Mouse (Mus musculus) kidney, embryonic 14.5 days (tissue): ENCODE measurements around the gene Ube4a. TPM values are rescaled to one million over a fixed set of nuclear protein-coding genes. Genes with fewer than 3 reads are reported as not detected.

Experiments
- ATAC-seq: fragments of 200-750 bp; cut with Nextera tagmentation; 2 replicates; pipeline ENCODE4 v1.8.0; 2017; ENCODE audit warnings: moderate number of reproducible peaks, mild to moderate bottlenecking, moderate TSS enrichment, moderate library complexity; ENCODE audit not compliant: low FRiP score, low TSS enrichment
- H3K27ac ChIP-seq: fragments of 300-500 bp; sonication (generic); 2 replicates; pipeline ENCODE4 v1.5.1; 2014; ENCODE audit warnings: low read depth, mild to moderate bottlenecking, low read length, moderate library complexity, mixed read lengths
- H3K27me3 ChIP-seq: fragments of 300-500 bp; sonication (generic); 2 replicates; pipeline ENCODE4 v1.6.1; 2014; ENCODE audit warnings: mild to moderate bottlenecking, low read length; ENCODE audit not compliant: control insufficient read depth, insufficient read depth
- H3K36me3 ChIP-seq: fragments of 300-500 bp; sonication (generic); 2 replicates; pipeline ENCODE4 v1.6.1; 2014; ENCODE audit warnings: low read length, mixed read lengths; ENCODE audit not compliant: control insufficient read depth, insufficient read depth
- H3K4me1 ChIP-seq: fragments of 300-500 bp; sonication (generic); 2 replicates; pipeline ENCODE4 v1.6.1; 2014; ENCODE audit warnings: low read length, mixed read lengths; ENCODE audit not compliant: control insufficient read depth, insufficient read depth
- H3K4me2 ChIP-seq: fragments of 300-500 bp; sonication (generic); replicated peaks from 2 replicates; pipeline ENCODE4 v1.6.1; 2014; ENCODE audit warnings: low read depth, mild to moderate bottlenecking, low read length
- H3K4me3 ChIP-seq: fragments of 300-500 bp; sonication (generic); 2 replicates; pipeline ENCODE4 v1.5.1; 2014; ENCODE audit warnings: mild to moderate bottlenecking, low read length
- H3K9ac ChIP-seq: fragments of 300-500 bp; sonication (generic); 2 replicates; pipeline ENCODE4 v1.6.1; 2014; ENCODE audit warnings: low read depth, mild to moderate bottlenecking, low read length, moderate library complexity
- H3K9me3 ChIP-seq: fragments of 300-500 bp; sonication (generic); 2 replicates; pipeline ENCODE4 v1.6.1; 2016; ENCODE audit warnings: low read length; ENCODE audit not compliant: control insufficient read depth
- WGBS: fragments of 180-500 bp; shearing (Covaris S2); extraction: QIAGEN DNeasy Blood & Tissue Kit; methylation state at CpG from one replicate; pipeline ENCODE4 v1.1.7; 2014; 5-methylcytosine and 5-hydroxymethylcytosine counted together
- polyA plus RNA-seq: library from polyadenylated mRNA; unstranded; fragments of >200 nt; fragmentation: Nextera tagmentation; extraction: Ambion mirVana; gene quantifications from 2 replicates; pipeline ENCODE4 v1.2.1, GENCODE M21; 2014

The Ube4a gene
- 25.6 and 38.2 TPM in 2 replicates for polyA plus RNA-seq

DNA sequence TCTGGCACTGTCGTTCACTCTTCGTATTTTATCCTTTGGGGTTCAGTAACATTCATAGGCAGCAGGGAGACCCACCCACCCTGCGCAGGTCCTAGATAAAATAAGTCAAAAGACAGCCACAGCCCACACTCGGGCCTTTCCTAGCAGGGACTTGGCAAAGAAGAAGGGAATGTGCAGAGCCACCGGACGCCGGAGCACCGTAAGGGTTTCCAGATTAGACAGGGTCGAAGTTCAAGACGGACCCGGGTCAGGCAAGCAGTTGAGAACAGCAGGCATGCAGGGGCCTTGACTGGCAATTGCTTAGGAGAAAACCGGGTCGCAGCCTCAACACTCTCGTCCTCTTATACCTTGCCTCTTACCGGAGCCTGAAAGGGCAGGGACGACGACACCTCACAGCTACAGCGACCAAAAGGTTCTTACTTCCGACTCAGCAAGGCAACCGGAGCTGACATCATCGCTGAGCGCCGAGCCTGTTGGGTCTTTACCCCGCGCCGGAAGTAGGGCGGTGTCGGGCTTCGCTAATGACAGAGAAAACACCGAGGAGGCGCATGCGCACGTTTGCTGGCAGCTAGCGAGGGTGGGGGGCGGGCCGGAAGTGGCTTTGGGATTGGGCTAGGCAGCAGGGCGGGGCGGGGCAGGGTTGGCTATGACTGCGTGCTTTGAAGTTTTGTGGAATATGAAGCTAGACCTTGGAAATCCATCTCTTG is at the start of gene Ube4a:
Gene Ube4a (minus strand): TSS at position 475 of the 707 bp plus-strand sequence.
- Histone ChIP-seq H3K4me3 (peak within 1 kb of the TSS; percentile 65), H3K9me3 (no peaks in the 10 kb centered on the region), H3K4me2 (peak within 1 kb of the TSS; percentile 87), H3K27ac (no peak within 1 kb of the TSS), H3K9ac (peak within 1 kb of the TSS; percentile 64), H3K27me3 (0 out of 2 replicates have a peak, but pooled peaks cover under 1% of the 10 kb centered on the region), H3K4me1 (peaks cover 14% of the 10 kb centered on the region), H3K36me3 (peaks cover 13% of the 10 kb centered on the region)
- 1% methylated on average over 39 of the region's 39 CpGs for WGBS
- peak; percentile 96 for ATAC-seq

DNA sequence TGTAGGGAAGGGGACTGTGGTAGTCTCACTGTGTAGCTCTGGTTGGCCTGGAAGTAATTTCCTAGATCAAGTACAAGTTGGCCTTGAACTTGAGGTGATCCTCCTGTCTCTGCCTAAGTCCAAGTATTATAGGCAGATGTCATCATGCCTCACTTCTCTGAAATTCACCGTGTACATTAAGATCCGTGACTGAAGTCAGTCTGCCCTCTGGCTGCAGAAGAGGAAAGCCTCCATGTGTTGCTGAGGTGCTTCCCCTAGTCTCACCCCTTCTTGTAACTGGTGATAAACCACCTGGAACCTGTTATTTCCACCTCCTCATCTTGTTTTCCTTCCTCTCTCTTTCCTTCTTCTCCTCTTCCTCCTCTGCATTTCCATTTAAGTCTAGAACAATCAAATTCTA is 49.5 kb upstream of the Ube4a start:
- no peak for ATAC-seq
- no peaks in the 10 kb centered on the region for H3K27me3 ChIP-seq
- 53% methylated on average over 2 of the region's 2 CpGs for WGBS
- no peak overlapping the region for H3K27ac ChIP-seq
- H3K9me3 ChIP-seq: no peaks in the 10 kb centered on the region
- no peak overlapping the region for H3K4me2 ChIP-seq
- no peaks in the 10 kb centered on the region for H3K4me1 ChIP-seq
- H3K4me3 ChIP-seq: no peak overlapping the region
- H3K36me3 ChIP-seq: no peaks in the 10 kb centered on the region
- H3K9ac ChIP-seq: no peak overlapping the region

DNA sequence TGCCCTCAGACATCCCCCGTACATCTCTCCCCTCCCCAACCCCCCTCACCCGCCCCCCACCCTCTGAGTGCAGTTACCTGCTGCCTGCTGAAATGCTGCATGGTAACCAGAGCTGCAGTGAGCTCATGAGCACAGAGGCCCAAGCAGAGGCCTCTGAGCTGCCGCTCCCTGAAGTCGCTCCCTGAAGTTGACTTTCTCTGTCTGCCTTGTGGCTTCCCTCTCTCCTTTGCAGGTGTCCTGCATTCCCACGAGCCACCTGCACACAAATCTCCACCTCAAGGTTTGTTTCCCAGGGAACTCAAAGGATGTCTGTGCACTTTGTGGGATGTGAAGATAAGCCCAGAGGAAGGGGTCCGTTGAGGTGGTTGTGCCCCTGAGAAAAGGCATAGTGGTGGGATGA is 45.9 kb upstream of the Ube4a start:
- Histone ChIP-seq H3K9ac (no peak overlapping the region), H3K4me2 (no peak overlapping the region), H3K4me3 (no peak overlapping the region), H3K36me3 (no peaks in the 10 kb centered on the region), H3K4me1 (no peaks in the 10 kb centered on the region), H3K9me3 (no peaks in the 10 kb centered on the region), H3K27me3 (no peaks in the 10 kb centered on the region), H3K27ac (no peak overlapping the region)
- no peak for ATAC-seq
- 44% methylated on average over 6 of the region's 6 CpGs for WGBS

DNA sequence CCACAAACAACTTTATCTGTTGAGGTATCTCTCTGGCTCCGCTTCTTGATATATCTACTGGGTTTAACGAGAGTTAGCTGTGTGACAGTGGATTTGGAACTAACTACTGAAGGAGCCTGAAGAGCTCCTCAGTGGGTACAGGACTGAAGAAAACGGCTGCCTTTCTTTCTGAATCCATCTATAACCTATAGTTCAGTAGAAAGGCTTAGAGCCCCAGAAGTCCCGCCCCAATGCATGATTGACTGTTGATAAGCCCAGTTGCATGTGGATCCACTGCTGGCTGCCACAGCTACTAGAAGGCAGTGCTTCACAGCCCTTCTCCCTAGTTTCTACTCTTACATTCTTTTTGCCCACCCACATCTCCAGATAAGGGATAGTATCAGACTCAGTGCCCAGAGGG is 45.1 kb upstream of the Ube4a start:
- no peaks in the 10 kb centered on the region for H3K36me3 ChIP-seq
- H3K4me1 ChIP-seq: no peaks in the 10 kb centered on the region
- no peak overlapping the region for H3K27ac ChIP-seq
- no peaks in the 10 kb centered on the region for H3K9me3 ChIP-seq
- H3K4me3 ChIP-seq: no peak overlapping the region
- ATAC-seq: no peak
- no peaks in the 10 kb centered on the region for H3K27me3 ChIP-seq
- 68% methylated on average over 4 of the region's 4 CpGs for WGBS
- H3K4me2 ChIP-seq: no peak overlapping the region
- no peak overlapping the region for H3K9ac ChIP-seq

DNA sequence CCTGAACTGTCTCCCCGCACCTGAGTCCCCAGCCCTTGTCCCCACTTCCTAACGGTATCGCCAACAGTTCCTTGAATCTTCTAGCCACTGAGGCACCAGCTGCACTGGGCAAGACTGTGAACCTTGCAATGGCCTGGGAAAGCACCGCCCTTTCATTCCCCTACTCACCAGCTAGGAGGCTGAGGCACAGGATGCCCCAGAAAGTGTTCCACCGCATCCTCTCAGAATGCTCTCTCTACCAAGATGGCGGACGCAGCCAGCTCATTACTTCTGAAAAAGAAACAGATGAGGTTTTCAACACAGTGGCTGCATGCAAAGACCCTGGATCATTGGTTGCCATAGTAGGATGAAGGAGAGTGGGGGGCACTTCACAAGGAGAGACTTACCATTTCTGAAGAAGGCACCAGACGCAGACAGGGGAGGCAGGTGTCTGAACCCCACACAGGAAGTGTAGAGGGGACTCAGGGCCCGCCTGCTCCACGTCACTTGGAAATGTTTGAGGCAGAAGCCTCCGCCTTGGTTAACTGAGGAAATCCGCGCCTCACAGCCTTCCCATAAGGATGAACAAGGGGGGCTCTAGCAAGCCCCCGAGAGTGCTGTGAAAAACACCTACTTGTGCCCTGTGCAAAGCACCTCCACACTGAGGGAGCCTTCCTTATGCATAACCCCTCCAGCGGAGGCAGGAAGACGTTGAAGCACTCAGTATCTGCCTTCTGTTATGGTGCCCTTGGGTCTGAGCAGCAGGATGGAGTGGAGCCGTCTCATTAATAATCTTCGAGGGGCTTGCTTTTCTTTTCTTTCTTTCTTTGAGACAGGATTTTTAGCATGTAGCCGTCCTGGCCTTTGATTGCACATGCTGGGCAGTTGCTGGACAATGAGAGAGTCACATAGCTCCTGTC is 44.0 kb upstream of the Ube4a start, which contains the start of gene Cd3e:
Gene Cd3e (minus strand): TSS at position 448 of the 899 bp plus-strand sequence.
- Histone ChIP-seq H3K4me3 (no peak within 1 kb of the TSS), H3K27me3 (no peaks in the 10 kb centered on the region), H3K27ac (no peak within 1 kb of the TSS), H3K9me3 (no peaks in the 10 kb centered on the region), H3K36me3 (no peaks in the 10 kb centered on the region), H3K4me2 (no peak within 1 kb of the TSS), H3K9ac (no peak within 1 kb of the TSS), H3K4me1 (no peaks in the 10 kb centered on the region)
- WGBS: 88% methylated on average over 19 of the region's 19 CpGs
- no peak for ATAC-seq

DNA sequence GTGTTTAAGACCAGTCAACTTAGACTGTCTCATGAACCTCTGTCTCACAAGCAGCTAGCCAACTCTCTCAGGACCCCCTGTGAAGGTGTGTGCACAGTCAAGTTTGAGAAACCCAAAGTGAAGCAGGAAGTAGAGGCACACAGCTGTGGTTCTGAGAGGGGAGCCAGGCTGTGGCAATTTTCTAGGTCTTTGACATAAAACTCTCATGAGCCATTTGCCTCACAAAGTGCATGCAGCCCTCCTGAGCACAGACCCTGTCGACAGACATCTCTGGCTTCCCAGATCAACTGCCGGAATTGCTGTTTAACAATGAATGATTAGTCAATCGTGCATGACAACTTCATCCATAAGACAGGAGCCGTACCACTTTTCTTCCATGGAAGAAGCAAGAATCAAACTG is 42.9 kb upstream of the Ube4a start:
- Histone ChIP-seq H3K4me2 (no peak overlapping the region), H3K36me3 (no peaks in the 10 kb centered on the region), H3K9ac (no peak overlapping the region), H3K27ac (no peak overlapping the region), H3K4me1 (no peaks in the 10 kb centered on the region), H3K27me3 (no peaks in the 10 kb centered on the region), H3K9me3 (no peaks in the 10 kb centered on the region), H3K4me3 (no peak overlapping the region)
- no peak for ATAC-seq
- 77% methylated on average over 4 of the region's 4 CpGs for WGBS

DNA sequence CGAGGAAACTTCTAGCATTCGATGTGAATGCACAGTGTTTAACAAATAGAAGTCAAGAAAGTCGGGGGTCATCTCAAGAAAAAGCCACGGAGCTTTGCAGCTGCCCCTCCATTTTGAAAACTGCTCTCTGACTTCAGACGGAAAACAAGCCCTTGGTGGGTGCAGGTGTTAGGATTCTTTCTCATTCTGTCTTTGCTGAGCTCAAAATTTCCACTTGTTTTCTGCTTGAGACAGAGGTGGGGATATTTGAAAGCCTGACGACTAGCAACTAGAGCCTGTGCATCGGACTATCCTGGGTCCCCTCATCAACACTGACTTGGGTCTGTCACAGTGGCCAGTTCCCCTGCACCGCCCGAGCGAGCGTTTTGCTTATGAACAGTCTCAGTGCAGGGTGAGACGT is 42.0 kb upstream of the Ube4a start:
- no peaks in the 10 kb centered on the region for H3K36me3 ChIP-seq
- H3K27me3 ChIP-seq: no peaks in the 10 kb centered on the region
- H3K4me1 ChIP-seq: no peaks in the 10 kb centered on the region
- no peak overlapping the region for H3K4me3 ChIP-seq
- ATAC-seq: no peak
- H3K4me2 ChIP-seq: no peak overlapping the region
- WGBS: 81% methylated on average over 12 of the region's 12 CpGs
- no peak overlapping the region for H3K27ac ChIP-seq
- no peaks in the 10 kb centered on the region for H3K9me3 ChIP-seq
- H3K9ac ChIP-seq: no peak overlapping the region

DNA sequence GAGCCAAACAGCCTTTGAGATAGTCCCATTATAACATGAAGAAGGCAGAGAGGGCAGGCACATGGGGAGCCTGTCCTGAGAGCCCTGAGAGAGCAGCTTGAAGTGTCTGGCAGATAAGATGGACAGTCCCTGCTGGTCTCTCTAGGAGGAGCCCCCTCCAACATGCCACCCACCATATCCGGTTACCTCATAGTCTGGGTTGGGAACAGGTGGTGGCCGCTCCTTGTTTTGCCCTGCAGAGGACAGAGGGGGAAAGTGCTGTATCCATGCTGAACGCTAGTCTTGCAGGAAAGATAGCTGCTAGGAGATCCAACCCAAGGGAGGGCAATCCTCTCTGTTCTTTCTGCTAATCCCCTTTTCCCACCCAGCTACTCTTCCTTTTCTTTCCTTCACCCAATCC is 34.8 kb upstream of the Ube4a start:
- no peak overlapping the region for H3K4me2 ChIP-seq
- H3K36me3 ChIP-seq: no peaks in the 10 kb centered on the region
- ATAC-seq: 0 out of 2 replicates have a peak, but pooled peaks have one; percentile 35

DNA sequence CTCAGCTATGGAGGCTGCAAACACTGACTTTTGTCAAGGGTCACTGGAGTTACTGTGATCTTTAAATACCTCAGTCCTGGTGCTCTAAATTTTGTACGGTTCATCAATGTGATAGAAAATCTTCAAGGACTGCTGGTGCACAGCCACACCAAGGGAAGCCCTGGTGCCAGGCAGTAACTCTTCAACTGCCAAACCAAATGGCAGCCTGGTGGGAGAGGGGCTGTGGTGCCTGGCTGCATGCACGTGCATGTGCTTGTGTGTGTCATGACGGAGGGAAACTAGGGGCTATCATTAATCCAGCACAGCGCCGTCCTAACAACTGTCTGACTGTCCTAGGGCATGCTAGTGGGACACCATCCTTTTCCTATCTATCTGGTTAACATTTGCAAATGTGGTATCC is 34.4 kb upstream of the Ube4a start:
- 58% methylated on average over 5 of the region's 5 CpGs for WGBS
- no peak for ATAC-seq
- H3K9ac ChIP-seq: no peak overlapping the region
- no peaks in the 10 kb centered on the region for H3K27me3 ChIP-seq
- H3K4me3 ChIP-seq: no peak overlapping the region
- H3K36me3 ChIP-seq: no peaks in the 10 kb centered on the region
- no peaks in the 10 kb centered on the region for H3K9me3 ChIP-seq
- H3K4me1 ChIP-seq: 0 out of 2 replicates have a peak, but pooled peaks cover 5% of the 10 kb centered on the region
- no peak overlapping the region for H3K27ac ChIP-seq
- H3K4me2 ChIP-seq: no peak overlapping the region

More for the DNA sequence above, 34.8 kb upstream of the Ube4a start:
- 59% methylated on average over 3 of the region's 3 CpGs for WGBS
- Histone ChIP-seq H3K9ac (no peak overlapping the region), H3K27ac (no peak overlapping the region), H3K9me3 (no peaks in the 10 kb centered on the region), H3K27me3 (no peaks in the 10 kb centered on the region), H3K4me1 (0 out of 2 replicates have a peak, but pooled peaks cover 5% of the 10 kb centered on the region), H3K4me3 (no peak overlapping the region)
